Mouse (Mus musculus) right cerebral cortex, adult 2 months (tissue): ENCODE measurements around the gene Cap1.
A peak's percentile ranks its signal among the peaks of the same experiment; 100 is the strongest.

ENCODE experiments used
- DNase-seq, 2 experiments: peaks; one replicate each; pipeline ENCODE4 v3.0.0; 2021 to 2022; ENCODE audit warnings: low spot score in 2 of 2

Cap1 gene

GRCm38 (mm10) chr4:122885768-122886578 is at the start of gene Cap1:
Gene Cap1, minus strand, starts transcription at chr4:122886056.
- peak; percentile 97 to 98 for DNase-seq

- DNase-seq, result no peak
These were observed 48.0 kb upstream of the Cap1 start for GRCm38 (mm10) chr4:122933857-122934256.

- no peak for DNase-seq
These were observed 47.3 kb upstream of the Cap1 start for GRCm38 (mm10) chr4:122933051-122933591.

GRCm38 (mm10) chr4:122932239-122932978 is 46.6 kb upstream of the Cap1 start:
- no peak for DNase-seq

GRCm38 (mm10) chr4:122930939-122931590 is 45.2 kb upstream of the Cap1 start:
- no peak for DNase-seq

- no peak for DNase-seq
These were observed 37.8 kb upstream of the Cap1 start for GRCm38 (mm10) chr4:122923392-122924344.

GRCm38 (mm10) chr4:122922841-122923240 is 37.0 kb upstream of the Cap1 start:
- DNase-seq, result no peak

GRCm38 (mm10) chr4:122915985-122916384 is 30.1 kb upstream of the Cap1 start:
- DNase-seq, result no peak

GRCm38 (mm10) chr4:122914186-122914585 is 28.3 kb upstream of the Cap1 start:
- DNase-seq, result no peak

- no peak for DNase-seq
These were observed 26.8 kb upstream of the Cap1 start for GRCm38 (mm10) chr4:122912613-122913012.

- peak in 1 of 2 experiments; percentile 12 for DNase-seq
These were observed 24.7 kb upstream of the Cap1 start for GRCm38 (mm10) chr4:122910577-122910976.

GRCm38 (mm10) chr4:122909572-122910189 is 23.8 kb upstream of the Cap1 start:
- peak; percentile 67 to 70 for DNase-seq

- no peak for DNase-seq
These were observed 19.5 kb upstream of the Cap1 start for GRCm38 (mm10) chr4:122905359-122905758.

GRCm38 (mm10) chr4:122903709-122904108 is 17.9 kb upstream of the Cap1 start:
- no peak for DNase-seq

- DNase-seq, result no peak
These were observed 16.3 kb upstream of the Cap1 start for GRCm38 (mm10) chr4:122902156-122902555.

- peak; percentile 85 to 87 for DNase-seq
These were observed 12.5 kb upstream of the Cap1 start for GRCm38 (mm10) chr4:122898313-122898712.

GRCm38 (mm10) chr4:122897750-122898149 is 11.9 kb upstream of the Cap1 start:
- no peak for DNase-seq

GRCm38 (mm10) chr4:122892157-122892556 is 6.3 kb upstream of the Cap1 start:
- no peak for DNase-seq

GRCm38 (mm10) chr4:122891597-122891996 is 5.7 kb upstream of the Cap1 start:
- no peak for DNase-seq

- peak; percentile 64 to 72 for DNase-seq
These were observed 5.1 kb upstream of the Cap1 start for GRCm38 (mm10) chr4:122890881-122891481.
